Mouse (Mus musculus) liver, embryonic 14.5 days (tissue): Measurements from ENCODE around the gene Cbx4.

Experiments used
- CTCF ChIP-seq: IDR thresholded peaks from 2 replicates; pipeline ENCODE4 v1.5.1; 2016; ENCODE audit warnings: antibody characterized with exemption, low read depth, control low read depth
- EP300 ChIP-seq: IDR thresholded peaks from 2 replicates; pipeline ENCODE4 v1.6.1; 2016; ENCODE audit warnings: antibody characterized with exemption, low read depth

DNA sequence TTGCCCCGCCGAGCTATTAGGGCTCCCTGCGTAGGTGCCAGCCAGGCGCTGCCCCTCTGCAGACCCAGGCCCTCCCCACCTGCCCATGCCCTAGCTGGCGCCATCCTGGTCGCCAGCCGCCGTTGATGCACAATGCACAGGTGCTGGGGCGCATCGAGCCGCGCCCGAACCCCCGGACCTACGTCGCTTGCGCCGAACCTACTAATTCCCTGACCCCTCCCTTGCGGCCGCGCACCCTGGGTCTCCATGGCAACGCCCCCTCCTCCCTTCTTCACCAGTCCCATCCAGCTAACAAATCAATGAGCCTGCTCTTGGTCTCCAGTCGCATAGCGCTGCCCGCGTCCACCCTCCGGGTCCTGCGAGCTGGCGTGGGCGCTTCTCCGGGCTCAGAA, 44.7 kb downstream of the Cbx4 start:
- no peak for TF ChIP-seq EP300
- TF ChIP-seq CTCF, result no peak
